ENCODE assay signal across 12 mouse cellular contexts in the genomic region with DNA sequence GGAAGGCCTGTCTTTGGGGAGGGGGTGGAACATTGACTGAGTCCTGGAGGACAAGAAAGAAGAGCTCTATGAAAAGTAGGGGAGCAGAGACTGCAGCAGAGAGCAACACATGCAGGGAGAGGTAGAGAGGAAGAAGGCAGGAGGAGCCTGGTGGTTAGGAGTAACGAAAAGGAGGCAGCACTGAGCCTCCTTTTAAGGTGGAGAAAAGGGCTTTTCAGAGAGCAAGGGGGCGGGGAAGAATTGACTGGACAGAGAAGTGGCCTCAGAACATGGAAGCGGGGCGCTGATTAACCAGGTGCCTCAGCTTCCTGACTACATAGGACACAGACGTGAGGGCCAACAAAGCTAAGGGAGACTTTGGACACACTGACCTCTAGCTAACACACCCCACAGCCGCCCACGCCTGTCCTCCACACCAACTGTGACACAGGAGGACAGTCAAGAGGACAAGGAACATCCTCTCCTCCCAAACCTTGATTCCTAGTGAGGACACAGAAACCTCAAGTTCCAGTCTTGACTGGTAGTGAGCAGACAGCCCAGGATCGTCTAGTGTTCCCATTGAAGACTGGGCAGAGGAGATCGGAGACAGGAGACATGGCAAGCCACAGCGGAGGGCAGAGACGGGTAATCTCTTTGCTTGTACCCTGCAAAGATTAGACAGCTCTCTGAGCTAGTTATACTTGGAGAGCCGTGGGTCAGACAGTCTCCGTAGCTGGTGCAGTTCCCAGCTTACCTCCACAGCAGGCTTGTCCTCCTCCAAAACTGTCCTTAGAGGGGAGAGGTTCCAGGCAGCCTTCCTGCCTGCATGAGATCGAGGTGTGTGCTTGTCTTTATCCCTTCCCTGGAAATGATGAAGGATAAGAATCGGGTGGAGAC. TPM values are rescaled to one million over a fixed set of nuclear protein-coding genes. Genes with fewer than 3 reads are reported as not detected.
A peak's percentile ranks its signal among the peaks of the same experiment; 100 is the strongest.
DNase-seq lines count a peak whose midpoint lies in the region; ATAC-seq lines count a peak whose summit lies in the region.
"Had no signal": no experiment of that assay in that cellular context is flagged by ENCODE, and none has a peak within 500 bp of the region (broad histone marks: within the 10 kb centered on the region; RNA-seq: fewer than 3 reads in every experiment).

Gene 9630041A04Rik, plus strand, starts transcription at position 246 of the 876 bp plus-strand sequence.

- H3K9ac ChIP-seq in heart, embryonic 16.5 days (ENCODE audit: low read length), result no peak within 1 kb of the TSS
- H3K9ac ChIP-seq in forebrain, embryonic 13.5 days, result no peak within 1 kb of the TSS
- H3K9ac ChIP-seq in liver, embryonic 12.5 days, result no peak within 1 kb of the TSS
- no peak within 1 kb of the TSS for H3K9ac ChIP-seq in liver, embryonic 11.5 days (ENCODE audit: low read depth, low read length)
- H3K9ac ChIP-seq: neural tube, embryonic 12.5 days had no signal

- 72% methylated on average over 15 of the region's 15 CpGs for WGBS in heart, embryonic 16.5 days
- 67% methylated on average over 15 of the region's 15 CpGs for WGBS in forebrain, embryonic 13.5 days
- WGBS in midbrain, embryonic 10.5 days, result 85% methylated on average over 15 of the region's 15 CpGs
- 65% methylated on average over 15 of the region's 15 CpGs for WGBS in liver, embryonic 12.5 days (ENCODE audit: insufficient replicate concordance)
- WGBS in liver, embryonic 11.5 days, result 72% methylated on average over 15 of the region's 15 CpGs

- no peak within 1 kb of the TSS for H3K27ac ChIP-seq in heart, embryonic 16.5 days (ENCODE audit: low read length)
- H3K27ac ChIP-seq in forebrain, embryonic 13.5 days, result peak within 1 kb of the TSS; percentile 65
- H3K27ac ChIP-seq in midbrain, embryonic 10.5 days (replicated peaks), result peak within 1 kb of the TSS; percentile 63
- no peak within 1 kb of the TSS for H3K27ac ChIP-seq in liver, embryonic 12.5 days
- H3K27ac ChIP-seq in liver, embryonic 11.5 days (ENCODE audit: low read depth, low read length), result no peak within 1 kb of the TSS
- H3K27ac ChIP-seq: neural tube, embryonic 12.5 days had no signal

- no peak for ATAC-seq in heart, embryonic 16.5 days (replicated peaks; ENCODE audit: extremely low read depth, insufficient read depth, low FRiP score)
- ATAC-seq in forebrain, embryonic 13.5 days, result peak; percentile 50; the same call in 1 of the 2 replicates
- no peak for ATAC-seq in liver, embryonic 12.5 days
- ATAC-seq in liver, embryonic 11.5 days (replicated peaks; ENCODE audit: low FRiP score), result no peak
- ATAC-seq: activated CD4-positive, CD25-positive, alpha-beta regulatory T cell, adult 4 months had no signal

- H3K9me3 ChIP-seq in heart, embryonic 16.5 days (replicated peaks; ENCODE audit: control insufficient read depth, low read length), result no peaks in the 10 kb centered on the region
- no peaks in the 10 kb centered on the region for H3K9me3 ChIP-seq in forebrain, embryonic 13.5 days (replicated peaks)
- no peaks in the 10 kb centered on the region for H3K9me3 ChIP-seq in midbrain, embryonic 10.5 days (replicated peaks)
- 0 out of 2 replicates have a peak, but pooled peaks cover 2% of the 10 kb centered on the region for H3K9me3 ChIP-seq in liver, embryonic 12.5 days (replicated peaks)
- no peaks in the 10 kb centered on the region for H3K9me3 ChIP-seq in liver, embryonic 11.5 days (ENCODE audit: control insufficient read depth, low read length)
- H3K9me3 ChIP-seq: neural tube, embryonic 12.5 days had no signal

- H3K4me1 ChIP-seq in heart, embryonic 16.5 days (ENCODE audit: control insufficient read depth, insufficient read depth, low read length), result no peaks in the 10 kb centered on the region; the same call in 1 of the 2 replicates
- H3K4me1 ChIP-seq in forebrain, embryonic 13.5 days, result peaks cover 18% of the 10 kb centered on the region
- peaks cover 26% of the 10 kb centered on the region for H3K4me1 ChIP-seq in midbrain, embryonic 10.5 days
- H3K4me1 ChIP-seq in liver, embryonic 12.5 days, result no peaks in the 10 kb centered on the region
- H3K4me1 ChIP-seq in liver, embryonic 11.5 days (replicated peaks; ENCODE audit: control insufficient read depth, insufficient read depth, low read length), result no peaks in the 10 kb centered on the region

- H3K4me2 ChIP-seq in heart, embryonic 16.5 days (ENCODE audit: low read depth, low read length), result peak within 1 kb of the TSS; percentile 11
- H3K4me2 ChIP-seq in forebrain, embryonic 13.5 days, result peak within 1 kb of the TSS; percentile 36
- no peak within 1 kb of the TSS for H3K4me2 ChIP-seq in liver, embryonic 12.5 days
- no peak within 1 kb of the TSS for H3K4me2 ChIP-seq in liver, embryonic 11.5 days
- H3K4me2 ChIP-seq: neural tube, embryonic 12.5 days had no signal

- H3K4me3 ChIP-seq in heart, embryonic 16.5 days (ENCODE audit: low read length), result no peak within 1 kb of the TSS
- no peak within 1 kb of the TSS for H3K4me3 ChIP-seq in forebrain, embryonic 13.5 days
- peak within 1 kb of the TSS; percentile 4; the same call in 1 of the 2 replicates for H3K4me3 ChIP-seq in midbrain, embryonic 10.5 days
- no peak within 1 kb of the TSS for H3K4me3 ChIP-seq in liver, embryonic 12.5 days
- H3K4me3 ChIP-seq in liver, embryonic 11.5 days (ENCODE audit: low read depth, low read length), result no peak within 1 kb of the TSS
- H3K4me3 ChIP-seq: neural tube, embryonic 12.5 days had no signal

- H3K27me3 ChIP-seq in heart, embryonic 16.5 days (ENCODE audit: control insufficient read depth, insufficient read depth, low read length), result no peaks in the 10 kb centered on the region
- no peaks in the 10 kb centered on the region for H3K27me3 ChIP-seq in forebrain, embryonic 13.5 days
- no peaks in the 10 kb centered on the region for H3K27me3 ChIP-seq in midbrain, embryonic 10.5 days (ENCODE audit: low read depth, poor library complexity, severe bottlenecking)
- no peaks in the 10 kb centered on the region for H3K27me3 ChIP-seq in liver, embryonic 12.5 days (replicated peaks)
- H3K27me3 ChIP-seq in liver, embryonic 11.5 days (replicated peaks; ENCODE audit: control insufficient read depth, insufficient read depth, low read length), result no peaks in the 10 kb centered on the region
- H3K27me3 ChIP-seq: neural tube, embryonic 12.5 days had no signal

- H3K36me3 ChIP-seq in heart, embryonic 16.5 days (ENCODE audit: control insufficient read depth, insufficient read depth), result no peaks in the 10 kb centered on the region
- no peaks in the 10 kb centered on the region for H3K36me3 ChIP-seq in forebrain, embryonic 13.5 days (ENCODE audit: poor library complexity, severe bottlenecking)
- H3K36me3 ChIP-seq in midbrain, embryonic 10.5 days, result no peaks in the 10 kb centered on the region
- no peaks in the 10 kb centered on the region for H3K36me3 ChIP-seq in liver, embryonic 12.5 days
- no peaks in the 10 kb centered on the region for H3K36me3 ChIP-seq in liver, embryonic 11.5 days (ENCODE audit: control insufficient read depth, insufficient read depth, low read length)
- H3K36me3 ChIP-seq: neural tube, embryonic 12.5 days had no signal

- no peak for DNase-seq in heart, adult 9 months (ENCODE audit: low spot score in 2 of 2)
- DNase-seq in Muller cell, postnatal 12 days (ENCODE audit: inconsistent ontology term), result peak; percentile 3
- no peak for DNase-seq in midbrain, embryonic 10.5 days (ENCODE audit: low spot score)
- DNase-seq in liver, embryonic 11.5 days (ENCODE audit: low spot score), result no peak
- DNase-seq: thymus, postnatal 36 days had no signal

RNA-seq across cellular contexts. Expression of gene 9630041A04Rik, which starts in this region (rescaled TPM):
- not detected in 2 replicates for polyA plus RNA-seq in heart, embryonic 16.5 days (2015; fragmentation: Nextera tagmentation; extraction: Ambion mirVana)
- polyA plus RNA-seq in forebrain, embryonic 13.5 days (2015; fragmentation: Nextera tagmentation; extraction: Ambion mirVana), result 0.26 and 0.30 TPM in 2 replicates
- 0.19 TPM in 1 of 2 replicates, not detected in the other for polyA plus RNA-seq in midbrain, embryonic 10.5 days (2016; fragmentation: Nextera tagmentation; extraction: Ambion mirVana)
- polyA plus RNA-seq in liver, embryonic 12.5 days (2016; fragmentation: Nextera tagmentation; extraction: Ambion mirVana), result not detected in 2 replicates
- polyA plus RNA-seq in liver, embryonic 11.5 days (2014; fragmentation: Nextera tagmentation; extraction: Ambion mirVana), result not detected in 2 replicates
- polyA plus RNA-seq: activated CD4-positive, CD25-positive, alpha-beta regulatory T cell, adult 4 months; heart, embryonic 14.5 days; lung, adult 2 months had no signal

Comparison
In these comparisons a context has a peak if more than half of its experiments do, and no peak if none do; other contexts are left out.
1. Peak in ATAC-seq, H3K27ac ChIP-seq and H3K4me2 ChIP-seq in forebrain, embryonic 13.5 days; RNA of the gene not detected or under 1 TPM.